Mouse (Mus musculus): ENCODE data around the gene Cbl. TPM values are rescaled to one million over a fixed set of nuclear protein-coding genes. Genes with fewer than 3 reads are reported as not detected.

Gene Cbl
- total RNA-seq, 2 experiments from 2014 or later, result 12.1 to 12.8 TPM

DNA sequence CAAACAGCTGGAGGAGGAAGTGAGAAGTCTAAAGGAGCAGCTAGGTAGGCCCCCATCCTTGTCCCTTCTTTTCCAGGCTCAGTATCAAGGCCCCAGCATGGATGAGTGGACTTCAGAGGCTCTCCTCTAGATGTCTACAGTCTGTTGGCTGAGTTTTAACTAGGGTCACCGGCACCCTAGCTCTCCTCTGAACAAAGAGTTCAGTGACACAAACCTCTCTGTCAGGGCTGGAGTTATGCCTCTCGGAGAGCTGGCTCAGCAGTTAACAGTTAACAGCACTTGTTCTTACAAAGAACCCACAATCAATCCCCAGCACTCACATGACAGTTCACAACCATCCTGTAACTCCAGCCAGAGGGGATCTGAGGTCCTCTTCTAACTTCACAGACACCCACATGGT is 9.8 kb upstream of the Cbl start:
- no peak for DNase-seq
- intact Hi-C loops (cut with DNase I; ENCODE audit: low total_unique reads), result no loop called here

DNA sequence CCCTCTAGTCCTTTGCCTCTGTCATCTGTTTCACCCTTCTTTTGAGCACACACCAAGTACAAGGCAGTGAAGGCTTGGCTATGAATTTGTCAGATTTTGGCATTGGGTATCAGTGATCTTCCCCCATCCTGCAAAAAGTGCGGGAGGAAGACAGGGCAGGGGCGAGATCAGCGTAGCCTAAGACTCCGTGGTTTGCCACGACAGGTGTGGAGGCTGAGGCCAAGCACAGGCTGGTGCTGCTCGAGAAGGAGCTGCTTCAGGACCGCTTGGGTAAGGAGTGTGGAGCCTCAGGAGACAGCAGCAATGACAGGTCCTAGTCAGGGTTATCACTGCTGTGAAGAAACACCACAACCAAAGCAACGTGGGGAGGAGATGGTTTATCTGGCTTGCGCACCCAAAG is 7.6 kb upstream of the Cbl start:
- intact Hi-C loops (cut with DNase I; ENCODE audit: low total_unique reads), result no loop called here
- DNase-seq, result no peak

DNA sequence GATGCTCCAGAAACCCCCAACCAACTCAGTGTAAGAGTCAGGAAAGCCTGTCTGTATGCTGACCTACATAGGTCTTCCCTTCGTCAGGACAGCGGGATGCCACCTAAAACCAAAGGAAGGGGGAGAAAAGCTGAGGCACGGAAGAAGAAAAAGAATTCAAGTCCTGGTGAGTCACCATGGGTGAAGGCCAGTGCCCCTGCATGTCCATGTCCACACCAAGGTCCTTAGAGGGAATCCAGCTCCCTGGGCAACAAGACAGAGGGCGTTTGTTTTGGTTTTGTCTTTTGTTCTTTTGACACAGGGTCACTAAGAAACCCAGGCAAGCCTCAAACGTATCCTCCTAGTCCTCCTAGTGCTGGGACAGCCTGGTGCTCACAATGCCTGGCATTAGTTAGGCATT is 7.1 kb upstream of the Cbl start:
- no peak for DNase-seq
- intact Hi-C loops (cut with DNase I; ENCODE audit: low total_unique reads), result no loop called here

DNA sequence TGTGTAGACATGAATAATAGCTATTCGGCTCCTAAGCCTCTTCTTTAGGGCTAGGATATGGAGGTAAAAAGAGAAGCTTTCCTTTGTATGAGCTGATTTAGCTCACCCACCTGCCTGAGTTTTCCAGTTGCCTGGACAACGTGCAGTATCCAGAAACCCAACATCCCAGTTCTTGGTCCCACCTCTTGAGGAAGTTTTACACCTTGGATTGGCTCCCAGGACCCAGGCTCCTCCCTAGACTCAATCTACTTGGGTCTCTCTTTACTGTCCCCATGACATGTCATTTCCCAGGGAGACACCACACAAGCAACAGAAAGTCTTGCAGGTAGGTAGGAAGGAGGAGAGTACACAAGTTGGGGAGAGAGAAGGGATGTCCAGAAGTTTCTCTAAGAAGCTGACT is 6.5 kb upstream of the Cbl start, which contains the start of gene Ccdc153:
Gene Ccdc153, plus strand, starts transcription at position 278 of the 400 bp plus-strand sequence.
- intact Hi-C loops (cut with DNase I; ENCODE audit: low total_unique reads), result no loop called here

DNA sequence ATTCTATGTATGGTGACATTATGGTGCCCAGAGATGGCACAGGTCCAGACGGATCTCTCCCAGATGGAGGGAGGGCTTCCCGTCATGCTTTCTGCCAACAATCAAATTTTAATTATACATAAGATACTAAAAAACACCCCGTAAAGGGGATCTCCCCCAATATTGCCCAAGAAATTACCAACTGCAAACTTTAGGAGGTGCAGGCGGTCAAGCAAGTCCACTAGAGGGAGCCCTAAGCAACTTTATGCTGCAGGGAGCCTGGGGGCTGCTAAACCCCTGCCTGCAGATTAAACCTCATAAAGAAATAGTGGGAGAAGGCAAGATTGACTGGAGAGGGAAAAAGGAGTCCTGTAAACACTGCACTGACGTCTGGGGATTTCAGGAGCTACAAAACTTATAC is 5.6 kb upstream of the Cbl start:
- DNase-seq, result peak; percentile 38
- intact Hi-C loops (cut with DNase I; ENCODE audit: low total_unique reads), result loop anchor here (10.0 kb wide), 1 partner anchor 105 kb away; the partner anchor contains the start of gene Mcam

More for the DNA sequence above, 6.5 kb upstream of the Cbl start, which contains the start of gene Ccdc153:
- DNase-seq, result no peak

DNA sequence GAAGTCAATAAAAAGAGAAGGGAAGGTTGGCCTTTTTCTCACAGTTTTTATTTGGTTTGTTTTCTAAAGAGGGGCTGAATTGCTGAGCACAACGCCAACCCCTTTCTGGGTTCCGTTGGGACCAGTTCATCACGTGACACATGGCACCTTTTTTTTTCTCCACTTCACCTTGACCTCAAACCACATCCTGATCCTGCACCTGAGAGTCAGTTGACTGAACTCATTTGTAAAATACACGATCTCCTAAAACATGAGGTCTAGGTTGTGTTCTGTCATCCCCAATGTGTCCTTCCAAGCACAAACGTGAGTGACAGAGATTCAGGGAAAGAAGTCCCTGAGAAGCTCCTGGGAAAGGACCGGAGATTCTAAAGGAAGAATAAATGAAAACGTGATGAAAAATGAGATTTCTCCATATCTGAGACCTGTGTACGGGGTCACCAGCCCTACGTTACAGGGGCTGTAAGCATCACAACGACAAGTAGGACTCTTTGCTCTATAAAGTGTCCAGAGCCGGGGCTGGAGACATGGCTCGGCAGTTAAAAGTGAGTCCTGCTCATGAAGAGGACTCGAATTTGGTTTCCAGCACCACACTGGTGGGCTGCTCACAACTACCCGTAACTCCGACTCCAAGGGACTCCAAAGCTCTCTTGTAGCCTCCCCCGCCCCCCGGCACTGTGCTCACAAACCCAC is 4.8 kb upstream of the Cbl start:
- intact Hi-C loops (cut with DNase I; ENCODE audit: low total_unique reads), result loop anchor here (10.0 kb wide), 1 partner anchor 104 kb away; the partner anchor contains the start of gene Mcam
- DNase-seq, result no peak

DNA sequence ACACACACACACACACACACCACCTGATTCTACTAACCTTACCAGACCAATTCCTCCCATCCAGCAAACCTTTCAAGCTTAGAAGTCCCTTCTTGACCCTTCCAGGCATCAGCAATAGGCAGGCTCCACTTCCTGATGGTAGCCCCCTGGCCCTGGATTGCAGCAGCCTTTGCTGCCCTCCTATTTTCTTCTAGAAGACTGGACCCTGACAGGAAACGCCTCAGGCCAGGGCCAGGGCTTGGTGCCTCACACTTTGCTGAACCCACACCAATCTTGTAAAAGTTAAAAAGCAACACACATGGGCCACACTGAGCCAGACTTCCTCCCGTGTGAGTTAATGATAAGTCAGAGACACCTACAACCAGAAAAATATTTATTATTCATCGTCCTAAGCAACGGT is 3.3 kb upstream of the Cbl start:
- no peak for DNase-seq
- intact Hi-C loops (cut with DNase I; ENCODE audit: low total_unique reads), result loop anchor here (10.0 kb wide), 1 partner anchor 102 kb away; the partner anchor contains the start of gene Mcam

DNA sequence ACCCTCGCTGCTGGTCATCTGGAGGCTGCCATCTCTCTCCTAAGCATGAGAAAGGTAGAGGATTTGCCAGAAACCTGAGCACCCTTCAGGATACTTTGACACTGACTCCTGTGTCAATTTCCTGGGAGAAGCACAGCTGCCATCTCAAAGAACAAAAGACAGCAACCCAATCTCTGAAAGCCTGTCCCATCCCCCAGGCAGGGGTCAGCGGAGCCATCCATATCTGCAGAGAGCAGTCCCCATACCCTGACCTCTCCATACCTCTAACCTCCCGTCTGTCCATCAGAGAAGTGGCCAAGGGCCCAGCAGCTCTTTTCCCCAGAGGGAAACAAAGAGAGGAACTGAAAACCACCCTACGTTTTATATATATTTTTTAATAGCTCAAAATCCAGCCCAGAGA is 2.8 kb upstream of the Cbl start:
- no peak for DNase-seq
- intact Hi-C loops (cut with DNase I; ENCODE audit: low total_unique reads), result loop anchor here (10.0 kb wide), 1 partner anchor 102 kb away; the partner anchor contains the start of gene Mcam

DNA sequence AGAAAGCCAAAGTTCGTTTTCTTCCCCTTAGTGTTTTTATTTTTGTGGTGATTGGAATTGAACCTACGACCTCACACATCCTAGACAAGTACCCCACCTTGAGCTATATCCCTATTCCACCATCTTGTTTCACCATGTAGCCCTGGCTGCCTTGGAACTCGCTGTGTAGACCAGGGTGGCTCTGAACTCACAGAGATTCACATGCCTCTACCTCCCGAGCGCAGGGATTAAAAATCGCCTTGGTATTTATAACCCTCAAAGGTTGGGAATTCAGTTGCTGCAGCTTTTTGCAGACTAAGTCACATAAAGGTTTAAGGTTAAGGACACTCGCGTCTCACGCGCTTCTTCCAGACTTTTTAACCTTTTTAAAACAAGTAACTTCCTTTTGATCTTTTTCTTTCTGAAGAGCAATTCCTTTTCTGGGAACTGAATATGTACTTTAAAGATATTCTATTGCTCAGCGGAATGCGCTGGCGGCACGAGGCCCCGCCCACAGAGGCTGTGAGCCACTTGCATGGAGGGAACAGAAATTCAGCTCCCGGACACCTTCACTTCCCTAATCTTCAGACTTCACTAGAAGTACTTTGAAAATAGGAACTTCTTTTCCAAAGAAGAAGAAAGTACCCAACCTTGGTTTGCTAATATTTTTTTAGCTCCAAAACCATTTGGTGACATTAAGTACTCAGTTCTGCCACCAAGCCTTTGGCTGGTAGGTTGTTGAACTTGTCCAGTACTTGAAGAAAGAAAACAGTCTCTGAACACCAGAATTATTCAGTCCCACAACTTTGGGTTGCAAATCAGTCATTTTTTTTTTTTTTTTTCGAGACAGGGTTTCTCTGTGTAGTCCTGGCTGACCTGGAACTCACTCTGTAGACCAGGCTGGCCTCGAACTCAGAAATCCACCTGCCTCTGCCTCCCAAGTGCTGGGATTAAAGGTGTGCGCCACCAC is 904 bp upstream of the Cbl start:
- peak; percentile 53 for DNase-seq
- intact Hi-C loops (cut with DNase I; ENCODE audit: low total_unique reads), result loop anchor here (10.0 kb wide), 1 partner anchor 100 kb away; the partner anchor contains the start of gene Mcam

DNA sequence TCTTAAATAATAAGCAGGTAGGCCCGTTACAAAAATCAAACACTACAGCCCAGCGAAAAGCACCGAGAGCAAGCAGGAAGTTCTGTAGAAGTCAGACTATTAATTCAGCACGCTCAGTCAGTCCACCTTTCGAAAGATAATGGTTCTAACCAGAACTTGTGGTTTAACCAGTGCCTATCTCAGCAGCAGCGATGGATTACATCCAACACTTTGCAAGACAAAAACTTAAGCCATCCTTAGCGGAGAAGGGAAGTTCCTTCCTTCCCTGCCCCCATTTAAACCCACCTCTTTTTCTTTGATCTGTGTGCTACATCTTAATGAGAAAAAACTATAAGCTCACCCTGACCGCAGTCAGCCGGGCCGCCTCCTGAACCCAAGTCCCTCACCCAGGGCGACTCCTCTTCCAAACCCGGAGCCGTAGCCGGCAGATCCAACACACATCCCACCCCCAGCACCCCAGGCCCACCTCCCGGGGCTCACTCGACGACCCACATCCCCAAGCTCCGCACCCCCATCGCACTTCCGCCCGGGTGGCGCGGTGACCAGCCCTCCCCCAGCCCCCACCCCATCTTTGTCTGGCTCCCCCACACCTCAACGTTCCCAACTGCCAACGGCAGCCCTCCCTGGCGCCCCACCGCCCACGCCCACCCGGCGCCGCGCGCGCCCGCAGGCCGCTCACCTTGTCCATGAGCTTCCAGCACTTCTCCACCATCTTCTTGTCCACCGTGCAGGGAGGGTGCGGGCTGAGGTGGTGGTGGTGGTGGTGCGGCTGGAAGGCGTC is 638 bp downstream of the Cbl start:
- DNase-seq, result no peak
- intact Hi-C loops (cut with DNase I; ENCODE audit: low total_unique reads), result loop anchor here (10.0 kb wide), 1 partner anchor 98 kb away; the partner anchor contains the start of gene Mcam

DNA sequence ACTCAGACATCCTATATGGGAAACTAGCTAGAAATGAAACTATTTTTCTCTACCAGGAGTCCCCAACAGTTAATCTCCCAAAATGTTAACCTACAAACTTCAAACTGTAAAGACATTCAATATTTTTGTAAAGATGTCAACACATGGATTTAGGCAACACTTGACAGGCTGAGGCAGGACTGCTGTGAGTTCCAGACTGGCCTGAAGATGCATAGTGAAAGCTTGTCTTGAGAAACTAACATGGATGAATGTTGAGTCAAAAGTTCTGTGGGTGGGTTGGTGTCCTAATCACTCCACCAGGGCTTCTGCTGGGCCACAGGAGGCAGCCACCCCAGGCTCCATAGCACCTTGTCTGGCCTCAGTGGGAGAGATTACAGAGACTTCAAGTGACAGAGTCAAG is 2.2 kb downstream of the Cbl start:
- intact Hi-C loops (cut with DNase I; ENCODE audit: low total_unique reads), result loop anchor here (10.0 kb wide), 1 partner anchor 97 kb away; the partner anchor contains the start of gene Mcam
- DNase-seq, result no peak

DNA sequence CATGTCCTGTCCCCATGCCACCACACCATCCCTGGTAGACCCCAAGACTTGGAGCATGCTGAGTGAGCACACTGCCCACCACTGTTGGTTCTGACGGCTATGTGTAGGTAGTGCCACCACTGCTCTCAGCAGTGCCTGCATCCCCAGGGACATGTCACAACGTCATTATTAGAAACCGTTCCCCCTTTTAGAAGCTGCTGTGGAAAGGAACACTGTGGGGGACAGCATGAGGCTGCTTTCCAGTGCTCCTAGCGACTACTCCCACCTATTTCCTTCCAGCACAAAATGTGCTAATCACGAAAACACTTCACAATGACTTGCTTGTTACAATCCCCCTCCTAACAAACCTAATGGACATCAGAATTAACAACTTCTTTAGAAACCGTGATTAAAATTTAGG is 7.9 kb downstream of the Cbl start:
- intact Hi-C loops (cut with DNase I; ENCODE audit: low total_unique reads), result no loop called here
- no peak for DNase-seq

DNA sequence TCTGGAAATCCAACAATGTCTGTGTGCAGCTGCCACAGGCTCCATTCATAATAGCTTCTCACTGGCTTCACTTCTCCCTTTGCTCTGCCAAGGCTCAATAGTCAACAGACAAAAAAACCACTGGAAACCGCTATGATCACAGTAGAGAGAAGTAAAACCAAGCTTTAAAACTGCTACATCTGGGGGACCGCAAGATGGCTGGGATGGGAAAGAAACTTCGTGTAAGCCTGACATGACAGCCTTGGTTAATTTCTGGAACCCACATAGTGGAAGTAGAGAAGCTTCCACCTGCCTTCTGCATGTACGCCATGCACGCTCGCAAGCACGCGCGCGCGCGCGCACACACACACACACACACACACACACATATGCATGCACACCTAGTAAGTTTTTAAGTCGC is 20.3 kb downstream of the Cbl start:
- intact Hi-C loops (cut with DNase I; ENCODE audit: low total_unique reads), result no loop called here

DNA sequence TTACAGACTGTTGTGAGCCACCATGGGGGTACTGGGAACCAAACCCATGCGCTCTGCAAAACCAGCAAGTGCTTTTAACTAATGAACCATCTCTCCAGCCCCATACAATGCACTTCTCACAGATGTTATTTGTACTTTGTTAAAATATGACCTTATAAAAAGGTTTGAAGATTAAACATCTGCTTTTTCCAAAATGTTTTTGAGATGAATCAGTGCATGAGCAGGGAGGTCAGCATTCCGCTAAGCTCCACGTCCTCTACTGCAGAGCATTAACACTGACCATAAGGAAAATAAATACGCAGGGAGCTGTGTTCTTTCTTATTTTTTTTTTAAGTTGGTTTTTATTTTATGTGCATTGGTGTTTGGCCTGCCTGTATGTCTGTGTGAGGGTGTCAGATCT is 21.4 kb downstream of the Cbl start:
- no peak for DNase-seq
- intact Hi-C loops (cut with DNase I; ENCODE audit: low total_unique reads), result no loop called here

More for the DNA sequence above, 20.3 kb downstream of the Cbl start:
- no peak for DNase-seq

DNA sequence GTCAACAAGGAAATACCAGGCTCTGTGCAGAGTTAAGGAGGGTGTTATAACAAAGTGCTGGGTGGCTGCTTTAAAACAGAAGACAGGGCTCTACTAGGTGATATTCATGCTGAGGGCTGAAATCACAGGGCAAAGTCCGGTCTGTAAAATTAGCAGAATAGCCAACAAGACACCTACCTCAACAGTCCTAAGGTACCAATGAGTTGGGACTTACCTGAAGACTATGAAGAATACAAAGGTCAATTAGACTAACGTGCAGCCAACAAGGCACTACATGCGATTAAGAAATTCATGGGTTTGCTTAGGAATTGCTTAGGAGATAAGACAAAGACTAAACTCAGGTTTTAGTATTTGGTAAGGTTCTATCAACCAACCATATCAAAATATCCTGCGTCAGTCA is 24.4 kb downstream of the Cbl start:
- intact Hi-C loops (cut with DNase I; ENCODE audit: low total_unique reads), result no loop called here
- no peak for DNase-seq

DNA sequence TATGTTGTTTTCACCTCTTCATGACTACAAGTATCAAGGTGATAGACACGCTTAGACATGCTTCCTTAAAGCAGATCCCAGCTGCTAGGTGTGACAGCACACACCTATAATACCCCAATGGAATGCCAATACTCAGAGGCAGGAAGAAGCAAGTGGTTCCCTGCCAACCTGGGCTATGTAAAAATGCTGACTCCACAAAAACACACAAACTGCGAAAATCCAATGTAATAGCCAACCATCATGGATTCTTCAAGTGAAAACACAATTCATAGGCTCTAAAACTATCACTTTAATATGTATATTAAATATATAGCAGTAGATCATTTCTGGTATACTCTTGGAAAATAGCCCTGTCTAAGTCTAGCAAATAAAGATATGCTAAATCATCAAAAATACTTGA is 26.0 kb downstream of the Cbl start:
- DNase-seq, result no peak
- intact Hi-C loops (cut with DNase I; ENCODE audit: low total_unique reads), result no loop called here

DNA sequence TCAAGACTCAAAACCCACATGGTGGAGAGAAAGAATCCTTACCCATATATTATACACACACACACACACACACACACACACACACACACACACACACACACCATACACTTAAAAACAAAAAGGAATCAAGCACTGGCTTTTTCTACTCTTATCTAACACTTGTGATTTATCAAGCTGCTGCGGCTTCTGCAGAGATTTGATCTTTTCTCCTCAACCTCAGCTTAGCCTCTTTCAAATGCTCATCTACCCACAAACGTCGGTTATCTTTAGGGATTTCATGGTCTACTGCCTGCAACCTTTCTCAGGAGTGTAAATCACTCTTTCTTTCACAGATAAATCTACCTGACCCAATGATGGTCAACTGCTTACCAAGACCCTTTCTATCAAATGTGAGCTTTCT is 33.4 kb downstream of the Cbl start:
- no peak for DNase-seq
- intact Hi-C loops (cut with DNase I; ENCODE audit: low total_unique reads), result no loop called here

DNA sequence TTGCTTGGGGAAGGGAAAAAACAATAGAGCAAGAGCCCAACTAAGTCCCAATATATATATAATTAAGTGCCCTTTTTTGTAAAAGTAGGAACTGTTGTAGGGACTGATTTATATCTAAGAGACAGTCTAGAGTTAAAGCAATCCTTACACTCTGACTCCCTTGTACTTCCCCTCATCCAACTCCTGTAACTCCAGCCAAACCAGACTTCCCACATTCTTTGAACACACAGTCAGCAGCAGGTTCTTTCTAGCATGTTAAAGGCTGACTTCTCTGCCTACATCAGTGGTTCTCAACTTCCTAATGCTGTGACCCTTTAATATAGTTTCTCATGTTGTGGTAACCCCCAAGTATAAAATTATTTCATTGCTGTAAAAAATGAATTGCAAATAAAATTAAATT is 34.3 kb downstream of the Cbl start:
- intact Hi-C loops (cut with DNase I; ENCODE audit: low total_unique reads), result no loop called here

DNA sequence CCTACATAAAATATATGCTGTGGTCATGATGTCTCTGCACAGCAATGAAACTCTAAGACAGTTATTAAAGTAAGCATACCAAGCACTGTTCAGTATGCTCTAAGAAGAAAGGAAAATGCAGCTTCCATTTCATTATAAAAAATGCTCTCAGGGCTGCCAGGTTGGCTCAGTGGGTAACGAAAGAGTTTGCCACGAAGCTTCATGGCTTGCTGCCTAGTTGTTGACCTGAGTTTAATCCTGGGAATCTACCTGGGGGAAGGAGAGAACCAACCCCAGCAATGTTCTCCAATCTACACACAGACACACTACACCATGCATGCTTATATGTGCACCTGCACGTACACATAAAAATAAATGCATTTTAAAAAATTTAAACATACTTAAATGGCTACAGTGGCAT is 34.7 kb downstream of the Cbl start:
- no peak for DNase-seq
- intact Hi-C loops (cut with DNase I; ENCODE audit: low total_unique reads), result no loop called here

More for the DNA sequence above, 34.3 kb downstream of the Cbl start:
- no peak for DNase-seq
